Mouse (Mus musculus): ENCODE measurements around the gene Kmt2a. TPM values are rescaled to one million over a fixed set of nuclear protein-coding genes. Genes with fewer than 3 reads are reported as not detected.

The Kmt2a gene
- polyA plus RNA-seq, 1 experiment, result 31.3 TPM

GRCm38 (mm10) chr9:44767101-44768028, 113.7 kb downstream of the Kmt2a start, which contains the start of the genes Arcn1 and Ift46:
Gene Arcn1 (minus strand): TSS chr9:44767845.
Gene Ift46 (plus strand): TSS chr9:44767908.
- Histone ChIP-seq H3K4me3 (replicated peaks; ENCODE audit: insufficient read depth, low read depth, low read length) (peak within 1 kb of the TSS; percentile 64), H3K4me1 (ENCODE audit: control insufficient read depth, insufficient read depth, low read length) (peaks cover 2% of the 10 kb centered on the region; the same call in 1 of the 2 replicates), H3K27ac (ENCODE audit: insufficient read depth, low read length) (peak within 1 kb of the TSS; percentile 88), H3K27me3 (ENCODE audit: control insufficient read depth, insufficient read depth, low read length) (no peaks in the 10 kb centered on the region)
- WGBS, result under 1% methylated on average over 77 of the region's 82 CpGs
- TF ChIP-seq POLR2A (IDR thresholded peaks at IDR 0.05; ENCODE audit: borderline replicate concordance, insufficient read depth, low read length) (peak; percentile 74), CTCF (IDR thresholded peaks at IDR 0.05; ENCODE audit: borderline replicate concordance, insufficient read depth, low read depth, low read length) (no peak)
- DNase-seq, result peak; percentile 87 to 90

- WGBS, result 75% methylated on average over 2 of the region's 2 CpGs
These were observed 120.2 kb downstream of the Kmt2a start for GRCm38 (mm10) chr9:44760873-44761272.

More at GRCm38 (mm10) chr9:44760873-44761272, 120.2 kb downstream of the Kmt2a start:
- Histone ChIP-seq H3K4me3 (replicated peaks; ENCODE audit: insufficient read depth, low read depth, low read length) (no peak overlapping the region), H3K4me1 (ENCODE audit: control insufficient read depth, insufficient read depth, low read length) (peaks cover 2% of the 10 kb centered on the region; the same call in 1 of the 2 replicates), H3K27ac (ENCODE audit: insufficient read depth, low read length) (no peak overlapping the region), H3K27me3 (ENCODE audit: control insufficient read depth, insufficient read depth, low read length) (no peaks in the 10 kb centered on the region)
- no peak for DNase-seq
- TF ChIP-seq POLR2A (IDR thresholded peaks at IDR 0.05; ENCODE audit: borderline replicate concordance, insufficient read depth, low read length), result no peak
- TF ChIP-seq CTCF (IDR thresholded peaks at IDR 0.05; ENCODE audit: borderline replicate concordance, insufficient read depth, low read depth, low read length), result no peak

Other genes starting within 250 kb of the Kmt2a start
- gene Treh, start 208.1 kb downstream of the Kmt2a start, polyA plus RNA-seq (2012; rRNA removed), result not detected in 2 replicates
- gene Phldb1, start 146.1 kb downstream of the Kmt2a start, polyA plus RNA-seq (2012; rRNA removed), result 193 and 194 TPM in 2 replicates
- 61.6 and 61.8 TPM in 2 replicates for gene Arcn1, start 113.5 kb downstream of the Kmt2a start, polyA plus RNA-seq (2012; rRNA removed)
- gene Ift46, start 113.4 kb downstream of the Kmt2a start, polyA plus RNA-seq (2012; rRNA removed), result 106 and 110 TPM in 2 replicates
- 203 and 229 TPM in 2 replicates for gene Tmem25, start 82.0 kb downstream of the Kmt2a start, polyA plus RNA-seq (2012; rRNA removed)
- 0.67 and 1.1 TPM in 2 replicates for gene Ttc36, start 78.2 kb downstream of the Kmt2a start, polyA plus RNA-seq (2012; rRNA removed)
- 989 and 996 TPM in 2 replicates for gene Atp5l, start 39.4 kb upstream of the Kmt2a start, polyA plus RNA-seq (2012; rRNA removed)
- 34.7 and 37.4 TPM in 2 replicates for gene Ube4a, start 84.3 kb upstream of the Kmt2a start, polyA plus RNA-seq (2012; rRNA removed)
- gene Cd3g, start 99.1 kb upstream of the Kmt2a start, polyA plus RNA-seq (2012; rRNA removed), result not detected in 2 replicates
- gene Cd3d, start 100.5 kb upstream of the Kmt2a start, polyA plus RNA-seq (2012; rRNA removed), result 0.08 and 0.10 TPM in 2 replicates
- gene Cd3e, start 128.3 kb upstream of the Kmt2a start, polyA plus RNA-seq (2012; rRNA removed), result 0.05 and 0.27 TPM in 2 replicates
- 1.1 and 2.4 TPM in 2 replicates for gene Mpzl2, start 158.5 kb upstream of the Kmt2a start, polyA plus RNA-seq (2012; rRNA removed)
- gene Mpzl3, start 173.9 kb upstream of the Kmt2a start, polyA plus RNA-seq (2012; rRNA removed), result 7.4 and 8.3 TPM in 2 replicates
- gene Jaml, start 197.9 kb upstream of the Kmt2a start, polyA plus RNA-seq (2012; rRNA removed), result 3.8 and 4.2 TPM in 2 replicates
- gene Scn2b, start 236.5 kb upstream of the Kmt2a start, polyA plus RNA-seq (2012; rRNA removed), result 151 and 165 TPM in 2 replicates

Measured in cerebellum, adult 2 months (tissue).